Mouse (Mus musculus): Measurements from ENCODE around the gene Sftpd. TPM values are rescaled to one million over a fixed set of nuclear protein-coding genes. Genes with fewer than 3 reads are reported as not detected.

The Sftpd gene
- total RNA-seq (2014; rRNA removed) (not detected in 2 replicates), polyA plus RNA-seq (2015; fragmentation: Nextera tagmentation; extraction: Ambion mirVana) (0.11 TPM in 1 of 2 replicates, not detected in the other)

DNA sequence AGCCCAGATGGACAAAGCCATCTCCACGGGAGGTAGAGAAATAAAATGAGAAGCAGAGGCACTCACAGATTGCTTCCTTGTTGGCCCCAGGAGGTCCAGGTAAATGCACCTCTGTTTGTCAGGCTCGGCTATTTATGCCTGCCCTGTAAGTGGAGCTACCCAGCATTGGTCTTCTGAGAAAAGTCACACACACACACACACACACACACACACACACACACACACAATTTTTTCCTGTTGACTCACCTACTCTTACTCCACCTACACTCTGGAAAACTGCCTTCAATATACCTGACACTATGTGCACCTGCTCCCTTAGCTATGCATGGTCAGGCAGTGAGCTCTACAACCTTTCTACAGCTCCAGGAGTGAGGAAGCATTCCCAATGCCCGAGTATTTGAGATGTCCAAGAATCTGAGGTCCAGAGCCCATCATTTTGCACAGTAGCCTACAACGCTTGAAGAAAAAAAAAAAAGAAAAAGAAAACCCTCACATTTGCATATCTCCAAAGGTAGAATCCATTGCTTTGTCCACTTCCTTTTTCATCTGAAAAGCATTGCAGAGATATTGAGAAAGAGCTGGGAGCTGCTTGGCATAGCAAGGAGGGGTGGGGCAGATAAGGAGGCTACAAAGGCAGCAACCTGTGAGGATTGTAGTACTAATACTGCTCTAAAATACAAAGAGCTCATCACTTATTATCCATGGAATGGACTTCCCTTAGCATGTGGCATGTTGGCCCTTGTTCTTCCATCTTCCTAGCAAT, at the start of gene Sftpd:
Gene Sftpd (minus strand): TSS at position 91 of the 763 bp plus-strand sequence.
- H3K4me1 ChIP-seq (ENCODE audit: insufficient read depth): no peaks in the 10 kb centered on the region
- no peak within 1 kb of the TSS for H3K9ac ChIP-seq
- 82% methylated on average over 4 of the region's 4 CpGs for WGBS
- TF ChIP-seq CTCF (IDR thresholded peaks at IDR 0.05; ENCODE audit: low read depth): no peak
- H3K36me3 ChIP-seq (ENCODE audit: insufficient read depth): no peaks in the 10 kb centered on the region
- ATAC-seq: no peak
- H3K27me3 ChIP-seq (ENCODE audit: insufficient read depth, low read length): no peaks in the 10 kb centered on the region
- DNase-seq: no peak
- no peak within 1 kb of the TSS for H3K4me2 ChIP-seq (ENCODE audit: low read depth)
- H3K27ac ChIP-seq (ENCODE audit: low read depth, low read length): no peak within 1 kb of the TSS
- no peak within 1 kb of the TSS for H3K4me3 ChIP-seq (ENCODE audit: low read depth, low read length)
- H3K9me3 ChIP-seq (ENCODE audit: low read length): no peaks in the 10 kb centered on the region

DNA sequence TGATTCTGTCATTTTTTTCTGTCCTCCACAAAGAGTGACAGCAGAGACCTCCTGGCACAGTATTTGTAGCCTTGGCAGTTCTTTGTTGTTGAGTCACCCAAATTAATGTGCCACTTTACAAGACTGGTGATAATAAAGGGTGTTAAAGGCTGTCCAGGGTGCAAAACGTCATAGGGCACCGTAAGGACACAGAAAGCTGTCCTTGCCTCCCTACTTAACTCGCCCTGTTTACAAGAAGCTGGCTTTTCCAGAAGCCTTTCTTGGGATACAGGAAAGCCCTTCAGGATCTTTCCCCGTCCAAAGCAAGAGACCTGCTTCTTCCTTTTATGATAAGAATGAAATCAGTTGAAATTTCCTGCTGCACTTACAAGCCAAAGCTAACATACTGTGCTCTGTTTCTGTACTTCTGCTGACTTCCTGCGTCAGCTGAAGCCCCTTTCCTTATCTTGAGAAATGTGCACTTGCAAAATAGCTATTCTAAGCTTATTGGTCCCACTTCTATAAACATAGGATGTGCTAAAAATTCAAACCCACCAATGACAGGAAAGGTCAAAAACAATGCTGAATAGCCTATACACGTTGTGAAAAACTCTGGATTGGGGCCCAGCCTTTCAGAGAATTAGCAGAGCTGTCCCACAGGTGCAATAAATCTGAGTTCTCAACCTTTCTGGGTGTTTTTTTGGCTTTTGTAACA, 13.2 kb upstream of the Sftpd start:
- Histone ChIP-seq H3K36me3 (ENCODE audit: insufficient read depth) (no peaks in the 10 kb centered on the region), H3K4me3 (ENCODE audit: low read depth, low read length) (no peak overlapping the region), H3K4me1 (ENCODE audit: insufficient read depth) (no peaks in the 10 kb centered on the region), H3K9ac (no peak overlapping the region), H3K4me2 (ENCODE audit: low read depth) (no peak overlapping the region), H3K27me3 (ENCODE audit: insufficient read depth, low read length) (no peaks in the 10 kb centered on the region), H3K27ac (ENCODE audit: low read depth, low read length) (no peak overlapping the region), H3K9me3 (ENCODE audit: low read length) (no peaks in the 10 kb centered on the region)
- DNase-seq: no peak
- no peak for TF ChIP-seq CTCF (IDR thresholded peaks at IDR 0.05; ENCODE audit: low read depth)
- no peak for ATAC-seq
- 63% methylated on average over 6 of the region's 6 CpGs for WGBS

DNA sequence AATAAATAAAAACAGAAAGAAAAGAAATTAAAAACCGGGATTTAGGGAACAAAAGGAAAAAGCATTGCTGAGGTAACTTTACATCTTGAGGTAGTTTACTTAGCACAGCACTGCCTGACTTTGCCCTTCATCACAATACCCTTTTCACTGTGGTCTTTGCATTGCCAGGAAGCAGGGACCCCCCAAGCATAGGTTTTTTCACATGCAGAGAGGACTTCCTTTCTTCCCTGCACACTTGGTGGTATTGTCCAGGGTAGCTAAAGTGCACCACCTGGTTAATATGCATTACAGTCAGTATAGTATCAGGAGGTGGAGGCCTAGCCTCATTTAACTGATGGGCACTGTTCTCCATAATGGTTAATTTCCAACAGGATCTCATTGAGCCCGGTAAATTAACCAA, 4.5 kb upstream of the Sftpd start:
- TF ChIP-seq CTCF (IDR thresholded peaks at IDR 0.05; ENCODE audit: low read depth): no peak
- no peak for DNase-seq
- H3K4me2 ChIP-seq (ENCODE audit: low read depth): no peak overlapping the region
- H3K27ac ChIP-seq (ENCODE audit: low read depth, low read length): no peak overlapping the region
- no peak for ATAC-seq
- H3K9me3 ChIP-seq (ENCODE audit: low read length): no peaks in the 10 kb centered on the region
- no peaks in the 10 kb centered on the region for H3K27me3 ChIP-seq (ENCODE audit: insufficient read depth, low read length)
- no peaks in the 10 kb centered on the region for H3K36me3 ChIP-seq (ENCODE audit: insufficient read depth)
- H3K4me3 ChIP-seq (ENCODE audit: low read depth, low read length): no peak overlapping the region
- no peak overlapping the region for H3K9ac ChIP-seq
- 54% methylated on average over 2 of the region's 2 CpGs for WGBS
- H3K4me1 ChIP-seq (ENCODE audit: insufficient read depth): no peaks in the 10 kb centered on the region

DNA sequence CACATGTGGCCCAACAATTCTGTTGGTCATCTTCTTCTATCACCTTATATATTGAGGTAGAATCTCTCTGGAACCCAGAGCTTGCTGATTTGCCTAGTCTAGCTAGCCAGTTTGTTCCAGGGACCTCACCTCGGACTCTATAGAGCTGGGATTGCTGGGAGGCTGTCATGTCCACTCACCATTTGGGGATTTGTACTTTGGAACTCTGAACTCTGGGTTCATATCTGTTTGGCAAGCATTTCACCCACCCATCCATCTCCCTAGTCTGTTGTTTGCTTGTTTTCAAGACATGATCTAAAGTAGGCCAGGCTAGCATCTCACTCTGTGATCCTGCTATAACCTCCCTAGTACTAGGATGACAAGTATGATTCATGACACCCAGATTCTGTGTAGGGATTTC, 10.1 kb downstream of the Sftpd start:
- no peaks in the 10 kb centered on the region for H3K36me3 ChIP-seq (ENCODE audit: insufficient read depth)
- H3K27me3 ChIP-seq (ENCODE audit: insufficient read depth, low read length): no peaks in the 10 kb centered on the region
- no peak overlapping the region for H3K4me2 ChIP-seq (ENCODE audit: low read depth)
- no peaks in the 10 kb centered on the region for H3K9me3 ChIP-seq (ENCODE audit: low read length)
- DNase-seq (no peak), ATAC-seq (no peak)
- H3K4me1 ChIP-seq (ENCODE audit: insufficient read depth): no peaks in the 10 kb centered on the region
- TF ChIP-seq CTCF (IDR thresholded peaks at IDR 0.05; ENCODE audit: low read depth): no peak
- H3K27ac ChIP-seq (ENCODE audit: low read depth, low read length): no peak overlapping the region
- no peak overlapping the region for H3K9ac ChIP-seq
- WGBS: 58% methylated on average over 1 of the region's 1 CpGs
- no peak overlapping the region for H3K4me3 ChIP-seq (ENCODE audit: low read depth, low read length)

DNA sequence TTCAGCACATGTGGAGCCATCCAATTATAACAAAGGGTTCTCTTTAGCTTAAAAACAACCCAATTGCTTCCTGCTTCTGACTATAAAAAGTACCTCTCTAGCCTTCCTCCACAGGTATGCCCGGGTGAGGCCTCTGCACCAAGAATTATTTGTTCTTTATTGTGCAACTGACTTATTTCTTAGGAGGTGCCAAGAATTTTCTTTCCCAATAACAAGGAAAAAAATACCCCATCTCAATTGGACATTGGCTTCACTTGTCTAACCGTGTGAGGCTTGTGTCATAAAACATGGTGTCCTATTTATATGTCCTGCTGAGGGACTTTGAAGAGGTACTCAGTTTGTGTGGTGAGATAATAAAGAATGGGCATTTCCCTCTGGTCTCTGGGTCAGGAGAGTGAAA, 14.4 kb downstream of the Sftpd start:
- no peak for ATAC-seq
- H3K9me3 ChIP-seq (ENCODE audit: low read length): no peaks in the 10 kb centered on the region
- no peak overlapping the region for H3K27ac ChIP-seq (ENCODE audit: low read depth, low read length)
- H3K27me3 ChIP-seq (ENCODE audit: insufficient read depth, low read length): no peaks in the 10 kb centered on the region
- H3K36me3 ChIP-seq (ENCODE audit: insufficient read depth): no peaks in the 10 kb centered on the region
- no peak for DNase-seq
- H3K4me1 ChIP-seq (ENCODE audit: insufficient read depth): no peaks in the 10 kb centered on the region
- no peak overlapping the region for H3K4me3 ChIP-seq (ENCODE audit: low read depth, low read length)
- WGBS: 85% methylated on average over 2 of the region's 2 CpGs
- H3K4me2 ChIP-seq (ENCODE audit: low read depth): no peak overlapping the region
- no peak for TF ChIP-seq CTCF (IDR thresholded peaks at IDR 0.05; ENCODE audit: low read depth)
- H3K9ac ChIP-seq: no peak overlapping the region

DNA sequence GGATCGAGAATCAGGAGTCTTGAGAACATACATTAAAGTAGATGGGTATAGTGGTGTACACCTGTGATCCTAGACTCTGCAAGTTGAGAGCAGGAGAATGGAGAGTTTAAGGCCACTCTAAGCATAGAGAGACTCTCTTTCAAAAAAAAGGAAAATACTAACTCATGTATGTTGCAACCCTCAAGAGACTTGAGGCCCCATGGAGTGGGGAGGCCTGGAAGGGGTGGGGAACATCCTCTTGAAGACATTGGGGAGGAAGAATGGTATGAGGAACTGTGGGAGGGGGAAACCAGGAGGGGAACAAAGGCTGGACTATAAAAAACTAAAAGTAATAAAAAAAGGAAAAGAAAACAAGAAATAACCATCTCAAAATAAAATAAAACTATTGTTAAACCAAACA, 16.4 kb downstream of the Sftpd start:
- no peak overlapping the region for H3K27ac ChIP-seq (ENCODE audit: low read depth, low read length)
- H3K9me3 ChIP-seq (ENCODE audit: low read length): no peaks in the 10 kb centered on the region
- H3K4me1 ChIP-seq (ENCODE audit: insufficient read depth): no peaks in the 10 kb centered on the region
- no peak for ATAC-seq
- H3K4me2 ChIP-seq (ENCODE audit: low read depth): no peak overlapping the region
- no peak for TF ChIP-seq CTCF (IDR thresholded peaks at IDR 0.05; ENCODE audit: low read depth)
- no peaks in the 10 kb centered on the region for H3K27me3 ChIP-seq (ENCODE audit: insufficient read depth, low read length)
- WGBS: 88% methylated on average over 1 of the region's 1 CpGs
- H3K9ac ChIP-seq: no peak overlapping the region
- H3K4me3 ChIP-seq (ENCODE audit: low read depth, low read length): no peak overlapping the region
- DNase-seq: no peak
- H3K36me3 ChIP-seq (ENCODE audit: insufficient read depth): no peaks in the 10 kb centered on the region

DNA sequence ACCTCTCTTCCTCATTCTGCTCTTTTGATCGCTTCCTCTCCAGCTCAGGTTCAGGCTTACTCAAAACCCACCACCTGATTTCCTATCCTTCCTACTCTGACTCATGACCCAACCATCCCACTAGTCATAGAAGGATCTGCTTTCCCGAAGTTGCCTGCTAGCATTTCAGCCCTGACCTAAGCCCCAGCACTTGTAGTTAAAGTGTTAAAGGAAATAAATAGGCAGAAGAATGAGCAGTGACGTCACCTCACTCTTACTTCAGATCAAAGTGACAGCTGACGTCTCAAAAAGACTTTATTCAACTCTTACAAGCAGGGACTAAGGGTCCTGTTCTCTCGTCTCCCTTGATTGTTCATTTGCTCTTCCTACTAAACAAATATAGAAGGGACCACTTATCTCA, 17.7 kb downstream of the Sftpd start:
- ATAC-seq (no peak), DNase-seq (no peak)
- no peaks in the 10 kb centered on the region for H3K9me3 ChIP-seq (ENCODE audit: low read length)
- no peaks in the 10 kb centered on the region for H3K4me1 ChIP-seq (ENCODE audit: insufficient read depth)
- H3K36me3 ChIP-seq (ENCODE audit: insufficient read depth): no peaks in the 10 kb centered on the region
- no peak overlapping the region for H3K4me3 ChIP-seq (ENCODE audit: low read depth, low read length)
- H3K9ac ChIP-seq: no peak overlapping the region
- H3K27me3 ChIP-seq (ENCODE audit: insufficient read depth, low read length): no peaks in the 10 kb centered on the region
- H3K27ac ChIP-seq (ENCODE audit: low read depth, low read length): no peak overlapping the region
- H3K4me2 ChIP-seq (ENCODE audit: low read depth): no peak overlapping the region
- no peak for TF ChIP-seq CTCF (IDR thresholded peaks at IDR 0.05; ENCODE audit: low read depth)
- WGBS: 46% methylated on average over 5 of the region's 5 CpGs
